Mouse (Mus musculus): ENCODE data around the gene Nr6a1.

DNA sequence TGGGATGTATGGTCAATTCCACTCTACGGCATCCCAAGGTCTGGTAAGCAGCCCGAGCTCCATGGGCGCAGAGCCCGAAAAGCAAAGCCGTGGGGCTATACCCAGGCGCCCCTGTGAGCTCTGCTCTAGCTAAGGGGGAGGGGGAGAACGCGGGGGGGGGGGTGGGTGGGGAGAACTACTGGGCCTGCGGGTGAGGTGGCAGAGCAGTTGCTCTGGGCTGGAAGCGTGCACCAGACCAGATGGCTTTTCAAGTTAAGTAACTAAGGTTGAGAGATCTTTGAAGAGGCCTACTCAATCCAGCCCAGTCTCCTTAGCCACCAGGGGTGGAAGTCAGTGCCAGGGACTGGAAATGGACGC is 214.7 kb downstream of the Nr6a1 start:
- no peak for TF ChIP-seq POLR2A (IDR thresholded peaks at IDR 0.05; ENCODE audit: low read depth, low read length)
- TF ChIP-seq ZC3H11A (IDR thresholded peaks at IDR 0.05; ENCODE audit: low read depth, low read length), result no peak
- no peak for TF ChIP-seq CTCF (conservative IDR thresholded peaks at IDR 0.05 in 1 of 2, IDR thresholded peaks at IDR 0.05 in 1 of 2; ENCODE audit: low read depth in 2 of 2, low read length in 2 of 2)
- TF ChIP-seq UBTF (IDR thresholded peaks at IDR 0.05; ENCODE audit: low read depth, low read length), result no peak
- TF ChIP-seq E2F4 (IDR thresholded peaks at IDR 0.05; ENCODE audit: insufficient replicate concordance, low read depth, low read length), result no peak
- TF ChIP-seq MAZ (IDR thresholded peaks at IDR 0.05; ENCODE audit: low read depth, low read length), result no peak
- no peak for TF ChIP-seq EP300 (IDR thresholded peaks at IDR 0.05; ENCODE audit: low read length)
- no peak for TF ChIP-seq POLR2AphosphoS2 (IDR thresholded peaks at IDR 0.05; ENCODE audit: low read depth, low read length)
- no peak for TF ChIP-seq GABPA (IDR thresholded peaks at IDR 0.05; ENCODE audit: insufficient replicate concordance, low read depth, low read length)
